Comparison of ENCODE assay signal across 16 mouse cellular contexts in genomic region chr1:188014411-188014810, GRCm38 (mm10).
DNase-seq lines count a peak whose midpoint lies in the region; ATAC-seq lines count a peak whose summit lies in the region.
"Had no signal": no experiment of that assay in that cellular context is flagged by ENCODE, and none has a peak within 500 bp of the region (broad histone marks: within the 10 kb centered on the region; RNA-seq: fewer than 3 reads in every experiment).

No protein-coding gene starts in this region.

- H3K4me1 ChIP-seq in kidney, embryonic 15.5 days = no peaks in the 10 kb centered on the region
- H3K4me1 ChIP-seq: embryonic facial prominence, embryonic 10.5 days; liver, embryonic 12.5 days had no signal

- no peak for ATAC-seq in kidney, embryonic 15.5 days (replicated peaks; ENCODE audit: low FRiP score)
- ATAC-seq: CD4-positive, CD25-positive, alpha-beta regulatory T cell, adult 4 months; inflammation-experienced regulatory T-cells, adult 6 months; liver, embryonic 12.5 days had no signal

- H3K4me2 ChIP-seq in kidney, embryonic 15.5 days = no peak overlapping the region
- H3K4me2 ChIP-seq: heart, embryonic 12.5 days; liver, embryonic 12.5 days had no signal

- H3K9ac ChIP-seq in kidney, embryonic 15.5 days = no peak overlapping the region
- H3K9ac ChIP-seq: heart, embryonic 12.5 days; liver, embryonic 12.5 days had no signal

- no peaks in the 10 kb centered on the region for H3K27me3 ChIP-seq in kidney, embryonic 15.5 days
- H3K27me3 ChIP-seq: heart, embryonic 12.5 days; liver, embryonic 12.5 days had no signal

- no peak overlapping the region for H3K27ac ChIP-seq in kidney, embryonic 15.5 days
- H3K27ac ChIP-seq: embryonic facial prominence, embryonic 10.5 days; liver, embryonic 12.5 days; midbrain, embryonic 10.5 days had no signal

- H3K36me3 ChIP-seq in kidney, embryonic 15.5 days = no peaks in the 10 kb centered on the region
- H3K36me3 ChIP-seq: embryonic facial prominence, embryonic 10.5 days; heart, embryonic 12.5 days; liver, embryonic 12.5 days; midbrain, embryonic 10.5 days had no signal

- DNase-seq in left cerebral cortex, postnatal 4 days = peak; percentile 88
- no peak for DNase-seq in left cerebral cortex, adult 11 months (ENCODE audit: low spot score)
- peak; percentile 85 for DNase-seq in cerebellum, adult 11 months
- peak; percentile 93 for DNase-seq in cerebellum, adult 9-10 months
- DNase-seq in layer of hippocampus, postnatal 10 days (ENCODE audit: low spot score in 2 of 2) = peak; percentile 18 to 48
- DNase-seq in kidney, postnatal 10 days = no peak
- DNase-seq: adrenal gland, postnatal 14 days; heart, postnatal 36 days had no signal

- intact Hi-C loops in left cerebral cortex, postnatal 4 days (cut with DNase I) = no loop called here

- no peaks in the 10 kb centered on the region for H3K9me3 ChIP-seq in kidney, embryonic 15.5 days (replicated peaks)
- H3K9me3 ChIP-seq: embryonic facial prominence, embryonic 10.5 days; heart, embryonic 12.5 days; liver, embryonic 12.5 days; midbrain, embryonic 10.5 days had no signal

- WGBS in kidney, embryonic 15.5 days = 72% methylated on average over 4 of the region's 4 CpGs

- no peak overlapping the region for H3K4me3 ChIP-seq in kidney, embryonic 15.5 days (replicated peaks)
- H3K4me3 ChIP-seq: embryonic facial prominence, embryonic 10.5 days; erythroblast, embryonic 14.5 days; heart, embryonic 12.5 days; liver, embryonic 12.5 days; midbrain, embryonic 10.5 days had no signal

Comparison
In these comparisons a context has a peak if more than half of its experiments do, and no peak if none do; other contexts are left out.
1. DNase-seq: peak in left cerebral cortex, postnatal 4 days (single experiment), cerebellum, adult 11 months (single experiment), cerebellum, adult 9-10 months (single experiment) and layer of hippocampus, postnatal 10 days (2 of 2); none in left cerebral cortex, adult 11 months (single experiment) and kidney, postnatal 10 days (single experiment).